Mouse (Mus musculus): ENCODE data around the gene Antxr1.

- TF ChIP-seq CTCF (IDR thresholded peaks at IDR 0.05; ENCODE audit: insufficient read depth, low read length): no peak
- TF ChIP-seq POLR2A (IDR thresholded peaks at IDR 0.05; ENCODE audit: borderline replicate concordance, extremely low read depth, low read depth, low read length): no peak
Observed at GRCm38 (mm10) chr6:87153231-87153580, 182.4 kb downstream of the Antxr1 start.

Data from lung, adult 2 months (tissue).